Mouse (Mus musculus) midbrain, embryonic 16.5 days (tissue): ENCODE data around the gene Cx3cr1. TPM values are rescaled to one million over a fixed set of nuclear protein-coding genes. Genes with fewer than 3 reads are reported as not detected.

Source experiments
- ATAC-seq: fragments of 200-750 bp; cut with Nextera tagmentation; 2 replicates; pipeline ENCODE4 v1.8.0; 2017; ENCODE audit warnings: moderate TSS enrichment
- H3K27ac ChIP-seq: fragments of 300-500 bp; sonication (generic); 2 replicates; pipeline ENCODE4 v1.5.1; 2014; ENCODE audit warnings: mild to moderate bottlenecking, low read length, mixed read lengths
- H3K27me3 ChIP-seq: fragments of 300-500 bp; sonication (generic); 2 replicates; pipeline ENCODE4 v1.6.1; 2014; ENCODE audit warnings: low read depth, low read length, mixed read lengths; ENCODE audit not compliant: control insufficient read depth, insufficient read depth
- H3K36me3 ChIP-seq: fragments of 300-500 bp; sonication (generic); 2 replicates; pipeline ENCODE4 v1.6.1; 2014; ENCODE audit warnings: mild to moderate bottlenecking, low read length, moderate library complexity, mixed read lengths; ENCODE audit not compliant: control insufficient read depth, insufficient read depth
- H3K4me1 ChIP-seq: fragments of 300-500 bp; sonication (generic); 2 replicates; pipeline ENCODE4 v1.6.1; 2014; ENCODE audit warnings: mild to moderate bottlenecking, low read length, mixed read lengths; ENCODE audit not compliant: control insufficient read depth, insufficient read depth
- H3K4me2 ChIP-seq: fragments of 300-500 bp; sonication (generic); 2 replicates; pipeline ENCODE4 v1.6.1; 2014; ENCODE audit warnings: mild to moderate bottlenecking, low read length, mixed read lengths
- H3K4me3 ChIP-seq: fragments of 300-500 bp; sonication (generic); 2 replicates; pipeline ENCODE4 v1.5.1; 2014; ENCODE audit warnings: low read depth, mild to moderate bottlenecking, low read length, moderate library complexity, mixed read lengths
- H3K9ac ChIP-seq: fragments of 300-500 bp; sonication (generic); 2 replicates; pipeline ENCODE4 v1.6.1; 2014; ENCODE audit warnings: low read depth, low read length, mixed read lengths
- H3K9me3 ChIP-seq: fragments of 300-500 bp; sonication (generic); replicated peaks from 2 replicates; pipeline ENCODE4 v1.6.1; 2014; ENCODE audit warnings: mild to moderate bottlenecking, low read length, mixed read lengths; ENCODE audit not compliant: control insufficient read depth, poor library complexity, severe bottlenecking
- WGBS: fragments of 180-500 bp; shearing (Covaris S2); extraction: QIAGEN DNeasy Blood & Tissue Kit; methylation state at CpG from one replicate; pipeline ENCODE4 v1.1.7; 2014; 5-methylcytosine and 5-hydroxymethylcytosine counted together
- polyA plus RNA-seq: library from polyadenylated mRNA; unstranded; fragments of >200 nt; fragmentation: Nextera tagmentation; extraction: Ambion mirVana; gene quantifications from 2 replicates; pipeline ENCODE4 v1.2.1, GENCODE M21; 2015

Gene Cx3cr1
- polyA plus RNA-seq, 1 experiment from 2014 or later = 8.0 TPM

GRCm38 (mm10) chr9:119980770-119981182, 88.9 kb downstream of the Cx3cr1 start:
- WGBS = 8% methylated on average over 4 of the region's 4 CpGs
- Histone ChIP-seq H3K9ac (no peak overlapping the region), H3K27ac (peak overlapping the region; percentile 67; the same call in 1 of the 2 replicates), H3K36me3 (no peaks in the 10 kb centered on the region), H3K27me3 (peaks cover 14% of the 10 kb centered on the region), H3K4me1 (peaks cover 25% of the 10 kb centered on the region), H3K9me3 (no peaks in the 10 kb centered on the region), H3K4me3 (no peak overlapping the region), H3K4me2 (peak overlapping the region; percentile 87; the same call in 1 of the 2 replicates)
- no peak for ATAC-seq

DNA sequence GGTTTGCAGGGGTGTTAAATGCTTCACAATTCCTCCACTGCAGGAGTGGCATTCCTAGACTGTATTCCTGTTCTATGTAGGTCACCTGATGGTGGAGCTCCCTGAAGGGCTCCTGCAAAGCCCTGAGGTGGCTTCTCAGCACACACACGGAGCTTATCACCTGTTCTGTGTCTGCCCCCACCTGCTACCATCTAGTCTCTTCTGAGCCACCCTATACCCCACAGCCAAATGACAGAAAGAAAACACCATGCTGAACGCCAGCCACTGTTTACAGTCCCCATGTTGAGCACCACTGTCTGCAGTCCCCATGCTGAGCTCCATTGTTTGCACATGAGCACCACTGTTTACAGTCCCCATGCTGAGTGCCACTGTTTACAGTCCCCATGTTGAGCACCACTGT, 89.9 kb downstream of the Cx3cr1 start:
- WGBS = 60% methylated on average over 2 of the region's 2 CpGs
- Histone ChIP-seq H3K4me3 (no peak overlapping the region), H3K36me3 (no peaks in the 10 kb centered on the region), H3K4me1 (peaks cover 25% of the 10 kb centered on the region), H3K4me2 (no peak overlapping the region), H3K9me3 (no peaks in the 10 kb centered on the region), H3K27me3 (peaks cover 14% of the 10 kb centered on the region), H3K9ac (no peak overlapping the region), H3K27ac (no peak overlapping the region)
- no peak for ATAC-seq

- WGBS = 89% methylated on average over 6 of the region's 6 CpGs
- Histone ChIP-seq H3K4me2 (no peak overlapping the region), H3K27ac (no peak overlapping the region), H3K27me3 (peaks cover 8% of the 10 kb centered on the region; the same call in 1 of the 2 replicates), H3K4me1 (peaks cover 25% of the 10 kb centered on the region), H3K9ac (no peak overlapping the region), H3K9me3 (no peaks in the 10 kb centered on the region), H3K36me3 (no peaks in the 10 kb centered on the region), H3K4me3 (no peak overlapping the region)
- ATAC-seq = no peak
These were observed 90.8 kb downstream of the Cx3cr1 start for GRCm38 (mm10) chr9:119978811-119979441.

GRCm38 (mm10) chr9:119978151-119978810, 91.4 kb downstream of the Cx3cr1 start:
- Histone ChIP-seq H3K36me3 (no peaks in the 10 kb centered on the region), H3K27me3 (peaks cover 4% of the 10 kb centered on the region; the same call in 1 of the 2 replicates), H3K9ac (no peak overlapping the region), H3K9me3 (no peaks in the 10 kb centered on the region), H3K4me3 (no peak overlapping the region), H3K4me2 (no peak overlapping the region), H3K27ac (no peak overlapping the region), H3K4me1 (peaks cover 25% of the 10 kb centered on the region)
- ATAC-seq = no peak
- WGBS = 61% methylated on average over 9 of the region's 9 CpGs

GRCm38 (mm10) chr9:119977557-119978060, 92.1 kb downstream of the Cx3cr1 start:
- Histone ChIP-seq H3K9me3 (no peaks in the 10 kb centered on the region), H3K27ac (no peak overlapping the region), H3K36me3 (no peaks in the 10 kb centered on the region), H3K4me1 (peaks cover 18% of the 10 kb centered on the region), H3K4me3 (no peak overlapping the region), H3K4me2 (no peak overlapping the region), H3K9ac (no peak overlapping the region), H3K27me3 (no peaks in the 10 kb centered on the region)
- WGBS = 45% methylated on average over 5 of the region's 5 CpGs
- ATAC-seq = no peak

GRCm38 (mm10) chr9:119976704-119977556, 92.7 kb downstream of the Cx3cr1 start:
- no peaks in the 10 kb centered on the region for H3K27me3 ChIP-seq
- H3K9me3 ChIP-seq = no peaks in the 10 kb centered on the region
- H3K4me3 ChIP-seq = no peak overlapping the region
- WGBS = 65% methylated on average over 17 of the region's 17 CpGs
- H3K27ac ChIP-seq = no peak overlapping the region
- H3K36me3 ChIP-seq = no peaks in the 10 kb centered on the region
- no peak overlapping the region for H3K4me2 ChIP-seq
- ATAC-seq = no peak
- H3K4me1 ChIP-seq = peaks cover 12% of the 10 kb centered on the region
- no peak overlapping the region for H3K9ac ChIP-seq

- Histone ChIP-seq H3K4me1 (peaks cover 9% of the 10 kb centered on the region), H3K27ac (no peak overlapping the region)
- 96% methylated on average over 4 of the region's 4 CpGs for WGBS
These were observed 94.4 kb downstream of the Cx3cr1 start for GRCm38 (mm10) chr9:119975286-119975685.

GRCm38 (mm10) chr9:119974609-119975008, 95.1 kb downstream of the Cx3cr1 start:
- no peaks in the 10 kb centered on the region for H3K27me3 ChIP-seq
- peaks cover 9% of the 10 kb centered on the region for H3K4me1 ChIP-seq
- H3K27ac ChIP-seq = no peak overlapping the region
- ATAC-seq = no peak
- H3K9me3 ChIP-seq = no peaks in the 10 kb centered on the region
- 88% methylated on average over 5 of the region's 5 CpGs for WGBS
- H3K4me2 ChIP-seq = no peak overlapping the region
- no peaks in the 10 kb centered on the region for H3K36me3 ChIP-seq
- H3K4me3 ChIP-seq = no peak overlapping the region
- H3K9ac ChIP-seq = no peak overlapping the region

More at GRCm38 (mm10) chr9:119975286-119975685, 94.4 kb downstream of the Cx3cr1 start:
- no peak overlapping the region for H3K4me2 ChIP-seq
- H3K9ac ChIP-seq = no peak overlapping the region
- H3K4me3 ChIP-seq = no peak overlapping the region
- H3K36me3 ChIP-seq = no peaks in the 10 kb centered on the region
- H3K27me3 ChIP-seq = no peaks in the 10 kb centered on the region
- no peaks in the 10 kb centered on the region for H3K9me3 ChIP-seq
- ATAC-seq = no peak
